Mouse (Mus musculus): ENCODE results near the gene Crkl.

- TF ChIP-seq CTCF (IDR thresholded peaks at IDR 0.05; ENCODE audit: insufficient read depth, low read length) (no peak), POLR2A (IDR thresholded peaks at IDR 0.05; ENCODE audit: borderline replicate concordance, extremely low read depth, low read depth, low read length) (no peak)
These were observed 73.7 kb downstream of the Crkl start for GRCm38 (mm10) chr16:17525524-17525923.
